Mouse (Mus musculus) heart, embryonic 14.5 days (tissue): ENCODE data around the gene Mpped1. TPM values are rescaled to one million over a fixed set of nuclear protein-coding genes. Genes with fewer than 3 reads are reported as not detected.

Experiments used
- ATAC-seq: fragments of 200-750 bp; cut with Nextera tagmentation; 2 replicates; pipeline ENCODE4 v1.8.0; 2017; ENCODE audit warnings: low read depth, moderate TSS enrichment; ENCODE audit not compliant: insufficient number of reproducible peaks, insufficient read depth, low FRiP score
- H3K27ac ChIP-seq, 2 experiments: fragments of 200-500 bp in 1 of 2; fragments of 300-500 bp in 1 of 2; sonication (generic) in 1 of 2; replicated peaks in 1 of 2; 2 replicates each; pipeline ENCODE4 v1.5.1; 2012 to 2014; ENCODE audit warnings: low read depth in 2 of 2, low read length in 2 of 2, control low read depth in 1 of 2, mild to moderate bottlenecking in 1 of 2, mixed read lengths in 1 of 2; ENCODE audit not compliant: control insufficient read depth in 1 of 2, insufficient read depth in 1 of 2
- H3K27me3 ChIP-seq: fragments of 300-500 bp; sonication (generic); 2 replicates; pipeline ENCODE4 v1.6.1; 2014; ENCODE audit warnings: mild to moderate bottlenecking, low read length, control low read depth; ENCODE audit not compliant: control insufficient read depth, insufficient read depth
- H3K36me3 ChIP-seq: fragments of 300-500 bp; sonication (generic); 2 replicates; pipeline ENCODE4 v1.6.1; 2014; ENCODE audit warnings: mild to moderate bottlenecking, control low read depth, low read length, mixed read lengths; ENCODE audit not compliant: control insufficient read depth, insufficient read depth
- H3K4me1 ChIP-seq, 2 experiments: fragments of 200-500 bp in 1 of 2; fragments of 300-500 bp in 1 of 2; sonication (generic) in 1 of 2; 2 replicates each; pipeline ENCODE4 v1.6.1; 2012 to 2014; ENCODE audit warnings: low read length in 2 of 2, control low read depth in 1 of 2, mixed read lengths in 1 of 2; ENCODE audit not compliant: control insufficient read depth in 2 of 2, insufficient read depth in 2 of 2
- H3K4me2 ChIP-seq: fragments of 300-500 bp; sonication (generic); 2 replicates; pipeline ENCODE4 v1.6.1; 2014; ENCODE audit warnings: mild to moderate bottlenecking, low read length
- H3K4me3 ChIP-seq, 2 experiments: fragments of 200-500 bp in 1 of 2; fragments of 300-500 bp in 1 of 2; sonication (generic) in 1 of 2; 2 replicates each; pipeline ENCODE4 v1.5.1; 2012 to 2014; ENCODE audit warnings: low read length in 2 of 2, mild to moderate bottlenecking in 2 of 2, control low read depth in 1 of 2, low read depth in 1 of 2, moderate library complexity in 1 of 2; ENCODE audit not compliant: control insufficient read depth in 1 of 2, insufficient read depth in 1 of 2
- H3K9ac ChIP-seq: fragments of 300-500 bp; sonication (generic); 2 replicates; pipeline ENCODE4 v1.6.1; 2014; ENCODE audit warnings: mild to moderate bottlenecking, low read length
- H3K9me3 ChIP-seq: fragments of 300-500 bp; sonication (generic); 2 replicates; pipeline ENCODE4 v1.6.1; 2016; ENCODE audit warnings: low read length, control low read depth; ENCODE audit not compliant: control insufficient read depth
- WGBS: fragments of 180-500 bp; shearing (Covaris S2); extraction: QIAGEN DNeasy Blood & Tissue Kit; methylation state at CpG from one replicate; pipeline ENCODE4 v1.1.7; 2014; 5-methylcytosine and 5-hydroxymethylcytosine counted together
- polyA plus RNA-seq: library from polyadenylated mRNA; unstranded; fragments of >200 nt; fragmentation: Nextera tagmentation; extraction: Ambion mirVana; gene quantifications from 2 replicates; pipeline ENCODE4 v1.2.1, GENCODE M21; 2014

Gene Mpped1
- polyA plus RNA-seq, 1 experiment from 2014 or later, result not detected

DNA sequence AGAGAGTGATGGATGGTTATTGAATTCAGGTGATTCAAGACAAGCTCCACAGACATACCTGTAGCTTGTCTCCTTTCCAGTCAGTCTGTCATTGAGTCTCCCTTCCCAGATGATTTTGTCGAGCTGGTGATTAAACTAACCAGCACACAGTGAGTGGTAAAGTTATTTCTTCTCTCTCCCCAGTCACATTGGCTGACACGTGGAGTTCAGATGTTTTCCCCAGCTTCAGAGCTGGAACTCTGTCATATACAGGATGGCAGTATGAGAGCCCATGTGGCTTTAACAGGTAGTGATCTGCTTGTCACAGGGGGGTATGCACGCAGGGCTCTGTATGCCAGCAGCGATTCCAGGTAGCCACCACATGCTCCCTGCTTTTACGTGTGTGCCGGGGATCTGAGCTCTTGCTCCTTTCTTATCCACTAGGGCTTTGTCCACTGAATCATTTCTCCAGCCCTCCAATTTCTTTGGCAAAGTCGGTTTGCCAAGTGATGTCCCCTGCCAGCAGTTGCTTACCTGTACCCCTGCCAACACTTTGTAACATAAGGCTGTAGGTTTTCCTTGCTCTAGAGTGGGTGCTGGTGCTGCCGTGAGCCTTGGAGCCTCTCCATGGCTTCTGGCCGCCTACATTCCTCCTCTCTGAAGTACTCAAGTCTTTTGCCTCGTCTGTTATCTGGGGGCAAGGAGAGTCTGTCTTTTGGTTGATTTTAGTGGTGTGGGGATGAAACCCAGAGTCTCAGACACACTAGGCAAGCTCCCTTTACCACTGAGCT lies 61.9 kb downstream of the Mpped1 start:
- Histone ChIP-seq H3K4me1 (no peaks in the 10 kb centered on the region), H3K27ac (no peak overlapping the region), H3K4me3 (no peak overlapping the region), H3K36me3 (no peaks in the 10 kb centered on the region), H3K27me3 (peaks cover 24% of the 10 kb centered on the region), H3K9me3 (no peaks in the 10 kb centered on the region), H3K4me2 (no peak overlapping the region), H3K9ac (no peak overlapping the region)
- 49% methylated on average over 10 of the region's 10 CpGs for WGBS
- no peak for ATAC-seq

DNA sequence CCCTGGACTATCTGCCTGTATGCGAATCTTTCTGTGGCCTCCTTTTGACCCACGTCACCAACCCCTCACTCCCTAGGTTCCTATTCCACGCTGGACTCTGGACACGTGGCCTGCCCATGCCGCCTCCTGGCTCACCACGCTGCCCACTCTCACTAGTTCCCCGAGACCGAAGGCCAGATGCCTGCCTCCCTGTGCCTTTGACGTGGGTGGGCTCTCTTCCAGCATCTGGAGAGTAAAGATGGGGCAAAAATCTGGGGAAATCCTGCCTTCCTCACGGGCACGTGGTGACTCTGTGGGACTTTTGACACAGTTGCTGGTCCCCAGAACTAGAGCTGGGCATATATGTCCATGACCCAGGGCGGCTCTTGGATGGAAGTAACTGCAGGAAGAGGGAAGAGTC lies 63.2 kb downstream of the Mpped1 start:
- H3K36me3 ChIP-seq, result no peaks in the 10 kb centered on the region
- H3K27me3 ChIP-seq, result peaks cover 24% of the 10 kb centered on the region
- no peaks in the 10 kb centered on the region; a peak in 1 of 4 replicates for H3K4me1 ChIP-seq
- no peak overlapping the region for H3K4me2 ChIP-seq
- no peak overlapping the region for H3K4me3 ChIP-seq
- no peaks in the 10 kb centered on the region for H3K9me3 ChIP-seq
- 78% methylated on average over 12 of the region's 12 CpGs for WGBS
- no peak overlapping the region for H3K27ac ChIP-seq
- H3K9ac ChIP-seq, result no peak overlapping the region
- no peak for ATAC-seq

DNA sequence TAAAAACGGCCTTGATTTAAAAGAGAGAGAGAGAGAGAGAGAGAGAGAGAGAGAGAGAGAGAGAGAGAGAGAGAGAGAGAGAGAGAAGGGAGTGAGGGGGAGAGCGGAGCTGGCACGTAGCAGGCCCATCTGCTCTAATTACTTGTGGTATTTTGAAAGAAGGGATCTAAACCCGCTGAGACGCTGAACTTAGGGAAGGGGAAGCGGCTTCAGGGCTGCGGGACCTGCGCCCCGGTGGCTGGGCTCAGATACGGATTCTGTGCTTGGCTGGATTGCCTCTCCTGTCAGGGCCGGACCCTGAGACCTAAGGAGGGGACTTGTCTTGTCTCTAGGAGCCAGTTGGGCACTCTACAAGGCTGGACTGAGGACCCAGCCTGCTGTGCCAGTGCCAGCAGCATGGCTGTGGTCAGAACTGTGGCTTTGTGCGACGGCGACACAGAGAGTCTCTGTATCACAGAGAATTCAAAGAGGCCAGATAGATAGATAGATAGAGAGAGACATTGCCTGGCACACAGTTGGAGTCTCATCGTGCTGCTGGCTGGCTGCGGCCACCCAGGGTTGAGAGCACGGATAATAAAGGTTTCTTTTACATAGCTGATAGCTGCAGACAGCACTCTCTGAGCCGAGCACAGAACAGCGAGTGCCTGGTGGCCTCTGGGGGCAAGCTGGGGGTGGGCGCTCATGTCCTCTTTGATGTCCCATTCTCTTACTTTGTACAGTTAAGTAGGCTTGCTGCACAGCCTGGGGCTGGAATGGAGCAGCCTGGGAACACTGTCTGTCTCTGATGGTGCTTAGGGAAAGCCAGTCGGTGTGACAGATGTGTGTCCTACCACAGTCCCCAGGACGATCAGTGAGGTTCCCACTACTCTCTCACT lies 63.9 kb downstream of the Mpped1 start:
- no peak overlapping the region for H3K27ac ChIP-seq
- no peaks in the 10 kb centered on the region for H3K9me3 ChIP-seq
- no peak for ATAC-seq
- H3K27me3 ChIP-seq, result peaks cover 24% of the 10 kb centered on the region
- no peaks in the 10 kb centered on the region for H3K36me3 ChIP-seq
- H3K9ac ChIP-seq, result no peak overlapping the region
- 35% methylated on average over 22 of the region's 22 CpGs for WGBS
- no peak overlapping the region for H3K4me2 ChIP-seq
- no peak overlapping the region for H3K4me3 ChIP-seq
- H3K4me1 ChIP-seq, result no peaks in the 10 kb centered on the region; a peak in 1 of 4 replicates

DNA sequence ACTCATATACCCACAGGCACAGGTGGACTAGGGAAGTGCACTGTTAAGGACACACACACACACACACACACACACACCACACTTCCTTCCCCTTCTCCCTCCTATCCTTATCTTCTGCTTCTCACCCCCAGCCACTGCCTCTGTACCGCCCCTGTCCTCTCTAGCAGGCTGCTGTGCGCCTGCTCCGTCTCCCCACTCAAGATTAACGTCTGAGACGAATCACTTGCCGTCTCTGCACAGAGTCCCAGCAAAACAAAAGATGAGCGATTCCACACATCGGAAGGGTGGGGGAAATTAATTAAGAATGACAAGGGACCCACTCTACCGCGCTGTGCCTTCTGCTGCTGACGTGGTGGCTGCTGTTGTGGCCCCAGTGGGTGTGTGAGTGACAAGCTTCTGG lies 66.5 kb downstream of the Mpped1 start:
- no peak for ATAC-seq
- Histone ChIP-seq H3K36me3 (no peaks in the 10 kb centered on the region), H3K4me3 (no peak overlapping the region), H3K27me3 (peaks cover 21% of the 10 kb centered on the region), H3K4me1 (no peaks in the 10 kb centered on the region; a peak in 1 of 4 replicates), H3K4me2 (no peak overlapping the region), H3K27ac (no peak overlapping the region), H3K9me3 (no peaks in the 10 kb centered on the region), H3K9ac (no peak overlapping the region)
- WGBS, result 38% methylated on average over 11 of the region's 11 CpGs

DNA sequence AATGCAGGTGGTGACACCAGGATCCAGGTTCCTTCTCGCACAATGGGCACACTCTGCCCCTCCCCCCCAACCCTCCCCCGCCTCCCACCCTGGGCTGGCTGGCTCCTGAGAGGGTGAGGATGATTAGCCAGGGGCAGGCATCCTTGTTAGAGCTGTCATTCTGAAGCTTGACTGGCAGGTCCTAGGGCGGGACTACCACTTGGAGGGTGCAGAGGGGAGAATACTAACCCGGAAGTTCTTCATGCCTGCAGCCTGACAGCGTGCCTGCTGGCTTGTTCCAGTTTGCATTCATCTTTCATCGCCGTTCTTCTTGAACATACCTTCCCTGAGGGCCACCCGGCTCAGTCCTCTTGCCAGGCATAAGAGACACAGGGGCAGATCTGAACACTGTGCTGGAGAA lies 67.3 kb downstream of the Mpped1 start:
- no peaks in the 10 kb centered on the region; a peak in 1 of 4 replicates for H3K4me1 ChIP-seq
- no peak overlapping the region for H3K4me2 ChIP-seq
- no peaks in the 10 kb centered on the region for H3K36me3 ChIP-seq
- no peak overlapping the region for H3K9ac ChIP-seq
- H3K27ac ChIP-seq, result no peak overlapping the region
- 22% methylated on average over 8 of the region's 8 CpGs for WGBS
- no peak overlapping the region for H3K4me3 ChIP-seq
- no peaks in the 10 kb centered on the region for H3K9me3 ChIP-seq
- ATAC-seq, result no peak
- H3K27me3 ChIP-seq, result peaks cover 13% of the 10 kb centered on the region

DNA sequence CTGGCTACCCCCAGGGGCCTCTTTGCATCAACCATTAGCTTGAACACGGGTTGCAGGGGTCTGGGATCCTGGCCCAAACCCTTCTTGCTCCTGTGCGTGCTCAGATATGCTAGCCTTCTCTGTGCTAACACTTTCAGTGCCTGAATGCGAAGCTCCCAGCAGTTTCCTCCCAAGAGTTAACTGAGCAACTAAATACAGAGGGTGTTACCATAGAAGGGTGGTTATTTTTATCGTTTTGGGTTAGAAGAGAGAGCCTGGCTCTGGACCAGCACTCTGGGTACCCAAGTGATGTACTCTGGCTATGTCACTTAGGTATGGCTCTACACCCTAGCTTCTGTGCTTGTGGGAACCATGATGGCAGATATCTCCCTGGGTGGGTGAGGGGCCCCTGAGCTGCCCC lies 68.2 kb downstream of the Mpped1 start:
- no peak for ATAC-seq
- H3K9ac ChIP-seq, result no peak overlapping the region
- no peak overlapping the region for H3K4me2 ChIP-seq
- H3K4me3 ChIP-seq, result no peak overlapping the region
- peaks cover 4% of the 10 kb centered on the region for H3K27me3 ChIP-seq
- H3K36me3 ChIP-seq, result no peaks in the 10 kb centered on the region
- no peaks in the 10 kb centered on the region; a peak in 1 of 4 replicates for H3K4me1 ChIP-seq
- WGBS, result 63% methylated on average over 4 of the region's 4 CpGs
- no peaks in the 10 kb centered on the region for H3K9me3 ChIP-seq
- H3K27ac ChIP-seq, result no peak overlapping the region

DNA sequence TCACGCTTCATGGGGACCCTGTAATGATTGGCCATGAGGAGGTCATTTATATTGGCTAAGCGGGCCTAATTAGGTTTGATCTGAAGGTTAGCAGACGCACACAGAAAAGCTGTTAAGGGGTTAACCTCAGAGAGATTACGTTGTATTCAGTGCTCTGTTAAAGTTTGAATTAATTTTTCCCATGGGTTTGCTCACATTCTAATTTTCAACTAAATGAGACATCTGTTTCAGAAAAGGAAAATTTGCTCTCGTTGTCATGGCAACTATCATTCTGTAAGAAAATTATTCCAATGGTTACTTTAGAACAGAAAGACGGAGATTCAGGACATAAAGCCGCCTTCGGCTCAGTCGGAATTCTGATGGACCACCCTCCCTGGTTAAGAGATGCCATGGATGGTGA lies 68.9 kb downstream of the Mpped1 start:
- Histone ChIP-seq H3K4me1 (no peaks in the 10 kb centered on the region; a peak in 1 of 4 replicates), H3K9me3 (no peaks in the 10 kb centered on the region), H3K27me3 (no peaks in the 10 kb centered on the region; the same call in 1 of the 2 replicates), H3K27ac (no peak overlapping the region), H3K36me3 (no peaks in the 10 kb centered on the region), H3K4me3 (no peak overlapping the region), H3K9ac (no peak overlapping the region), H3K4me2 (no peak overlapping the region)
- 72% methylated on average over 9 of the region's 9 CpGs for WGBS
- no peak for ATAC-seq
